Mouse (Mus musculus) fat pad, adult 2 months (tissue): ENCODE measurements around the gene Exoc4.
A peak's percentile ranks its signal among the peaks of the same experiment; 100 is the strongest.

Experiments used
- DNase-seq: peaks from one replicate; pipeline ENCODE4 v3.0.0-alpha.2; 2011; ENCODE audit warnings: low read depth, low spot score; ENCODE audit errors: extremely low read depth

The Exoc4 gene

DNA sequence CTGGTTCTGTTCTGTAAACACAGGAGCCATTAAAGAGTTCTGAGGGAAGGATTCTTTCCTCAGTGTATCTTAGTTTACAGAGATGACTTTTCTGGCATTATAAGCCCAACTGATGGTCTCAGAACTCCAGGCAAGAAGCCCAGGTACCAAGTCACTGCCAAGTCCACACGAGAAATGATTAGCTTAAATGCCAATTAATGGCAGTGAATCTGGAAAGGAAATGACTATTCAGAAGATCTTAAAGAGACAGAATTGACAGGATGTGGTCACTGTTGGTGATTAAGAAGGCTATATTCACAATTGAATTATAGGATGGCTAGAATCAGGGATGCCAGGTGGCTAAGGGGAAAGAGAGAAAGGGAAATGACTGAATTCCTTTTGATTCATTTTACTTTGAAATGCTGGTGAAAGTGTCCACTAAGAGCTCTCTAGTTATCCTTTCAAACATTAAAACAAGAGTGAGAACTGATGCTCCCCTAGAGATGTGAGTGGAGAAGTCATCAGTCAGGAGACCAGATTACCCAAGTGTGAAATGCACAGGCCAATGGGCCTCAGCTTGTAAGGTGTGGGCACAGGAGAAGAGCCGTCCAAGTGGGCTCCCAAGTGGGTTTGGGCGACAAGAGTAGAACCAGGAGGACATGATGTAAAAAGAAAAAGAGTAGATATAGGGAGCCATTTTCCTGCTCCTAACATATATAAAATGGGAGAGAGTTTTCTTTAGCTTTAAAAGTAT, 587.3 kb downstream of the Exoc4 start:
- no peak for DNase-seq

DNA sequence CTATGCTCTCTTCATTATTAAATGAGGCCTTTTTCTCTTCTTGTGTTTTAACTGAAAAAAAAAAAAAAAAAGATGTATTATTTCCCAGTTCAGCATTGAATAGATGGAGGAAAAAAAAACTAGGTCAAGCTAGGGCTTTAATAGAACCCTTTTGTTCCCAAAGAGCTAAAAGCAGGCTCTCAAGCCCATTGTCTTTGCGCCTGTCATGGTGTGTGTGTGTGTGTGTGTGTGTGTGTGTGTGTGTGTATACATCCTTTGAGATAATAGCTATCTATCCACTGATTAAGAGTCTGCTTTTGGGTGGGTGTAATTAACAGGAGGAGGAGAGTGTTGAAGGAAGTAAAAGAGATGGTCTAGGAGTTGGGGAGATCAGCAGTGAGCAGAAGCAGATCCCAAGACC, 594.0 kb downstream of the Exoc4 start:
- no peak for DNase-seq

DNA sequence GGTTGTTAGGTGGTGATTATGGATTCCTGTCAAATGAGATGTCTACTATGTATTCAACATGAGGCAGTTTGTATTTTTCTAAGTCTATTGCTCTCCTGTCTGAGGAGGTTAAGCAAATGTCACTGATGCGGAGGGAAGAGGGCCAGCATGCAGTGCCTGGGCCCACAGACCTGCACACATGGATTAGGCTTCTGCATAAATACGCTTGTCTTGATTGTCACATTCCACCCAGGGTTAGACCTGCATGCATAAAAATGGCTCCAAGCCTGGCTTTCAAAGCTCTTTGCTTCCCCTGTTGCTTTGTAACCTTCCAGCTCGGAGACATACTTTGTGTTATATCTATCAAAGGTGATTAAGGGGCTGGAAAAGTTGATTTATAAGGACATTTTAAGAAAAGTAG, 610.2 kb downstream of the Exoc4 start:
- no peak for DNase-seq

DNA sequence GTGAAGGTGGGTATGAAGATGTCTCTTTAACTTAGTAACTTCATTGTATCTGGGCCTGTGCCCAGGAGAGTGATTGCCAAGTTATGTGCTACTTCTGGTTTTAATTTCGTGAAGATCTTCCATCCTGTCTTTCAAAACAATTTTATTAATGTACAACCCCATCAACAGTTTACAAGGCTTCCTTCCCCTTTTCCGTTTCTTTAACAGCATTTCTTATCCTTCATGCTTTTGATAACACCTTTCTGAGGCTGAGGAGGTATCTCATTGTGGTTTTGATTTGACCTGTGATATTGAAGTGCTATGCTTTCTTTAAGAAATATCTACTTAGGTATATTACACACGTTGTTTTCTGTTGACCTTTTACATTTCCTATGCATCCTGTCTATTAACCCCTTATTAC, 616.9 kb downstream of the Exoc4 start:
- DNase-seq = no peak

DNA sequence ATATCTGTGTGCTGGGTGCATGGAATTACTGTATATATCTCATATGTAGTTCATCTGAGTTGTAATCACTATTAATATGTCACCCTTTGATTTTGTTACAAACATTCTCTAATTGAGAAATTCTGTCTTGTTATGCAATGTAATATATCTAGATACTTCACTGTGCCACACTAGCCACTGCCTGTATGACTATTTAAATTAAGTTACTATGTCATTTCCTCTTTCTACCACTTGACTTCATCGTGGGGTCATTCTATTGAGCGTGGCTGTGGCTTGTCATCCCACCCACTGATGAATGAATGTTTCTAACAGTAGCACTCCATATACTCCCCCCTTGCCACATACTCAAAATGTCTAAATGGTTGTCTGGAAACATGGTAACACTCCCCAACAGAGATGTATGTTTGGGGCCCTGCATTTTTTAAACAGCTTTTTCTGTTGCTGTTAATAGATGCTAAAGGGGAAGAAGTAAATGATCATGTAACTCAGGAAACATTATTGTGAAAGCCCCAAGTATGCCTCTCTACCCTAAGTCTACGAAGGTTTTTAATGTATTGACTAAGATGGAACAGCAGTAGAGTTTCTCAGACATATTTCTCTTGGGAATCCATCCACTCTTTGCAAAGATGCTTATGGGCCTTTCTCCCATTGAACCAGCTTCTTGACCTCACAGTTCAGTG, 618.2 kb downstream of the Exoc4 start:
- DNase-seq = no peak

DNA sequence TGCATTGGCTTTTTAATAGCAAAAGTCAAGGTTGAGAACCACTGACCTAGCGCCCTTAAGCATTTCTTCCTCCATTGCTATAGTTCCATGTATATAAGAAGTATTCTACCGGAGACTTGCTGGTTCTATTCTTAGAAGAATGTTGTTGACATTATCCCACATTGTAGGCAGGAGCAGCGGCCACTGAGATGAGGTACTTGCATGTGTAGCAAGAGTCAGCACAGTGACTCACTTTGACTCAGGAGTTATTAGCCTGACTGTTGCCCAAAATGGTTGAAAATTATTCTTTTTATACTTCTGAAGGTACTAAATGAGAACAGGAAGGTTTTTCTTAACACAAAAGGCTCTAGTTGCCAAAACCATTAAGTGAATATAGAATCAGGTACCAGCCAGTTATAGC, 620.4 kb downstream of the Exoc4 start:
- no peak for DNase-seq

DNA sequence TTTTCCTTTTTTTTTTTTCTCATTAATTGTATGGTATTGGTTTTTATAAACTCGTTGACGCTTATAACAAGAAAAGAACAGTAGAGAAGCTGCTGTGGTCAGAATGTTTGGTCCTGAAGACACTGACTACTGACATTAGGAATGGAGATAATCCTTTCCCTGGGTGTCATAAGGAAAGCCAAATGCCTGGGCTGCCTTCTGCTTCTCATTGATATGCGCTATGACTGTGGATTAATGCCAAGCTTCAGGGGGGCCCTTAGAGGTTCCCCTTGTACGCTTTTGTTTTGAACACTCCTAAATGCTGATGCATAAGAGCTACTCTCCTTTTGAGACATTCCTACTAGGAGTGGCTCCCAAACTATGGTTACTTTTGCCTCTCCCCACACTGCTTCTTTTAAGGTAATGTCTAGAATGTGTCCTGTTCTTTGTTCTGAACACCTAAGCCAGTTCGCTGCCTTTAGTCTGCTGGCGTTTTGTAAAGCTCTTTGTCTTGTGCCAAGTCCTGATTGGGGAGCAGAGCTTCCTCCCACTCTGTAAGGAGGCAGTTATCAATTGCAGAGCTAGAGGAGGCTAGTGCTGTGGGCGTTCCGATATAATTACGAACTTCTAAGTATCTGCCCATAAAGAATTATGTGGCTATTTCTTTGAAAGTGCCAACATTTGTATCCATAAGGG, 621.7 kb downstream of the Exoc4 start:
- DNase-seq = peak; percentile 31

DNA sequence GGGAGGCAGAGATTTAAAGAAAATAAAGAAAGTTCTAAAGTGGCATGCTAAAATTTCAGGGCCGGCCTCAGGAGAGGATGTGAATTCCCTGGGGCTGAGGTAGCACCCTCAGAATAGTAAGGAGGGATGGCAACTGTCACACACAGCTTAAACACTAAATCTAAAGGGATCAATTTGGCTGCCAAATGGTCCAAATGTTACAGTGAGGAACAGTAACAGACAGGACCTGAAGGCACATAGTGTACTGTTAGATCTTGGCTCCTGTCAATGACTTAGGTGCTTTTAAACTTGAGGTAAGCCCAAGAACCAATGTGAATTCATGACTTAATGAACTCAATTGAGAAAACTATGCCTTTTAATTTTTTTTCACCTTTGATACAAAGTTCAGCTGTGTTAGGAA, 622.4 kb downstream of the Exoc4 start:
- peak; percentile 63 for DNase-seq

DNA sequence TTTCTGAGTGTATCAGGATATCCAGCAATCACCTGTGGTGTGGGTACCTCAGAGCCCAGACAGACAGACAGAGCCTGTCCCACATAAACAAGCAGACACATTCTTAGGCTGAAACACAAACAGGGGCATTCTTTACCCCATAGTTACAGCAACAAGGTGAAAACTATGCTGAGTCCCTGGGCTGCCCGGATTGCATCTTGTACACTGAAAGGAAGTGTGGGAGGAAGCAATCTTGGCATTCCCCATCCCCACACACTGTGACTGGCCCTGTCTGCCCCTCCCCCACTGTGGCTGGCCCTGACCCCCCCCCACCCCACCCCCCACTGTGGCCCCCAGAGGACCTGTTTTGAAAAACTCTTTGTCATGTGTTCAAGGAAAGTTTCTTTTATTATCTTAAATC, 623.3 kb downstream of the Exoc4 start:
- no peak for DNase-seq

DNA sequence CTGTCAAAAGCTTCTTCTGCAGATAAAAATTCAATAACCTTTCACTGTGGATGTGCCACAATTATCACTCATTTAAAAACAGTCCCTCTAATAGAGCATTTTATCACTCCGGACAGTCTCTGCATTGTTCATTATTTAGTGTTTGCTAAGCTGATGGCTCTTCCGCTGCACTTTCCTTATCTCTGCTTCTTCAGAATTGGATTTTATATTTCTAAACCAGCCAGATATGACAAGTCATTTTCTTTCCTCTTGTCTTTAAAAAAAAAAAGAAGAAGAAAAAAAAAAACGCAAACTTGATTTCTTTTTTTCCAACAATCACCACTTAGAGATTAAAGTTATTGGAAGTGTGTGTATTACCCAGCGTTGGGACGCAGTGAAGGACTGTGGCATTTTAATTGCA, 624.1 kb downstream of the Exoc4 start:
- DNase-seq = no peak

DNA sequence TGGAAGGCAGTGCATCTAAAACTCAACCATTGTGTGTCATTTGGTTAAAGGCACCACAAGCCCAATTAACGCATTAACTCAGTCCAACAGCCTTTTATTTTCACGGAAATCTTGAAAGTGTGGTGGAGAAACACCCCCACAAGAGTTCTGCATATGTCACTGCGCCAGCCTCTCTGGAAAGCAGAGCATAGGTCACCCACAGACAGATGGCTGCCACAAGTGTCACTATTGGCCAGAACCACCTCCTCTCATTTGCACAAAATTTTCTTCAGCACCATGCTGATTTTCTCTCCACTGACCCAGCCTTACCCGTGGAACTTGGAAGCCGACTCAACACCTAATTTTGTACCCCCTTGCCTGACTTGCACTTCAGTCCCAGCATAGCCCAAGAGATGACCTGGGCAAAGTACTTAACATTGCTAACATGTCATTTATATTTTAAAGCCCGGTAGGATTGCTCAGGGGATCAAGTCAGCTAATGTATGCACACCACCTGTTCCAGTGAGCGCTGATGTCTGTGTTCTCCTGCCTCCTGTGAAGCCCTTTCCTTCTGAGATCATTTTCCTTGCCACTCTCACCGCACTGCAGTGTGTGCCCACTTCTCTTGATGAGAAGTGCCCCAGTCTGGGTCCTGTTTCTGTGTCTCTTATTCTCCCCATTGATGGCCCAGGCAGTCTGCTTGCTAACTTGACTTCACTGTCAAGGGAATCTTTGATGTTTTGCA, 625.6 kb downstream of the Exoc4 start:
- DNase-seq = no peak

DNA sequence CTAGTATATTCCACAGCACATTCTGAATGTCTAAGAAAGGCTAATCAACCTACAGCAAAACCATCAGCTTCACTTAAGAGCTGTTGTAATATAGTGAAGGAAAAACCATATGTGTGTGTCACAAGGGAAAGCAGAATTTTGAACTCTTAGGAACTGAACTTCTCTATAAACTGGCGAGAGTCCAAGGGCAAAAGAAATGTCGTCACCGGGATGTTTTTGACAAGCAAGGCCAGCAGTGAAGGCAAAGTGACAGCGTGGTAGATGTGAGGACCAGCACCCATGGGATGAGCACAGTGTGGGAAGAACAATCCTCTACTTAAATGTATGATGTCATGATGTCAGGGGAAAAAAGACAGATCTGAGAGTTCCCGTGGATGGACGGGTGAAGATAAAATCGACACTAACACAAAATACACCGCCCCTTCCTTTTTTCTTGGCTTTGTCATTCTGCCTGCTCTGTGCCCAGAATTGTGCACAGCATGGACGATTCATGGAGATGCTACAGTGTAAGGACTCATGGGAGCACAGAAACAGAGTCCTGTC, 635.3 kb downstream of the Exoc4 start:
- no peak for DNase-seq

DNA sequence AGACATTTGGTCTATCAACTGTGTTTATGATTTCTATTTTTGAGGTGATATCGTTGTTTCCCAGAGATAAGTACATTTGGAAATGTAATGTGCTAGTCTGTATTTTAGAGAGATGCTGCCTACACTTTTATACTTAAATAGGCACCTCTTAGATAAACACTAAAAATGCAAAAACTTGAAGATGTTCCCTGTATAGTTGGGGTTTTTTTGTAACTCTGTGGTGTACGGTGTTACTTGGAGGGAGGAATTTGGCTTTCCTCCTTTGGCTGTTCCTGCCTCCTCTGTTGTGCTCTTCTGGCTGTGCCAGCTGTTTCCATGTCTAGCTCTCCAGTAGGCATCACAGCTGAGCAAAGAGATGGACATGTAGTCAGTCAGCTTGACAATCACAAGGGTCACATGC, 638.1 kb downstream of the Exoc4 start:
- DNase-seq = no peak

DNA sequence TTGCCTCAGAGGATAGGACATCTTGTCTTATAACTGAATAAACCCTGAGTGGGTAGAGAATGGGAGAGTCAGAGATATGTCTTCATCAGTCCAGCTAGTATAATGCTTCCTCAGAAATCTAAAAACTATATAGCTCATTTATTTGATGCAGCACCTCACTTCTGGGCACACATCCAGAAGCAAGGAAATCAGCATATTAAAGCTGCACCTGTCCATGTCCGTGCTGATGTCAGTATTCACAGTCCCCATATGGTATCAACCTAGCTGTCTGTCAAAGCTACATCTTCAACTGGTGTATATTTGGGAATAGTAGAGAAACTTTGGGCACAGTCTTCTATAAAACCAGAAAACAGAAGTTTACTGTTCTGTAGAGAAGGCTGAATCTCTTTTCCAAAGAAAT, 642.0 kb downstream of the Exoc4 start:
- DNase-seq = no peak

DNA sequence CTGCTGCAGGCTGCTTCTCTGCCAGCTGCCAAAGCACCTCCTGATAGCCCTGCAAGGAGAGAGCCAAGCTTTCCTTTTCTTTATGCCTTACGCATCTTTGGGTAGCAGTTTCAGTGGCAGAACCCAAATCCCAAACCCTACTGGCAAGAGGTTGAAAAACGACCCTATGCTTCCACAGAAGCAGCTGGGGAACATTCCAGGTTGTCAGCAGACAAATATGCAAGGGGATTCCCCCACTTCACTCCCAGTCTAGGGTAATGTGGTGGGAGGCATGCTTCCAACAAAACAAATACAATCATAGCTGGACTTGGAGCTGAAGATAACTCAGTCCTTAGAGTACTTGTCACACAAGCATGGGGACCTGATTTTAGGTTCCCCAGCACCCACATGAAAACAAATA, 643.3 kb downstream of the Exoc4 start:
- DNase-seq = no peak

DNA sequence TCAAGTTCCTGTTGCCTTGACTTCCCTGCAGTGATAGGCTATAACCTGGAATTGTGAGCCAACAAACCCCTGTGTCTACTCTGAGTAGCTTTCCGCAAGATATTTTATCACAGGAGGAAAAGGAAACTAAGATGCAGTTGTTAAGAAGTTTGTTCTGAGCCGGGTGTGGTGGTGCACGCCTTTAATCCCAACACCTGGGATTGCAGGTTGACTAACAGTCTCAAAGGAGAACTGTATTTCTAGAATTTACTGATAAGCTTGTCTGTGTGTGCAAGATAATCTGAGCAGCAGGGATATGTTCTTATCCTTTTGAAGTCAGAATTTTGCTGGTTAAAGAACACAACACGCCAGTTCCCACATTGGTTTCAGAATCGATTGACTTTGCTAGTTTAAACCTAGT, 651.1 kb downstream of the Exoc4 start:
- no peak for DNase-seq

DNA sequence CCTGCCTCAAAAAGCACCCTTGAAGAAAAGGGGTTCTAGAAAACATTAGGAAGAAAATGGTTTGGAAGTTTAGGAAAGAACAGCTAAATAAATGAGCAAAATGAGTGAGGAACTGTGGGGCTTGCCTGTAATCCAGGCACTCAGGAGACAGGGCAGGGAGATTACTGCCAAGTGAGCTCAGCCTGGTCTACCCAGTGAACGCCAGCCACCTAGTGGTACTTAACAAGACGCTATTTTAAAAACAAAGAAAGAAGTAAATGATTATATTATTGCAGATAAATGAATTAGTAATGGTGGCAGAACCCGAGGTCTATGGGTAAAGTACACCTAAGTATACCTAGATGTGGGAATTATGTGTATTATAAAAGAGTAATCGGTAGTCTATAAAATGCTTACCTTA, 651.7 kb downstream of the Exoc4 start:
- no peak for DNase-seq

DNA sequence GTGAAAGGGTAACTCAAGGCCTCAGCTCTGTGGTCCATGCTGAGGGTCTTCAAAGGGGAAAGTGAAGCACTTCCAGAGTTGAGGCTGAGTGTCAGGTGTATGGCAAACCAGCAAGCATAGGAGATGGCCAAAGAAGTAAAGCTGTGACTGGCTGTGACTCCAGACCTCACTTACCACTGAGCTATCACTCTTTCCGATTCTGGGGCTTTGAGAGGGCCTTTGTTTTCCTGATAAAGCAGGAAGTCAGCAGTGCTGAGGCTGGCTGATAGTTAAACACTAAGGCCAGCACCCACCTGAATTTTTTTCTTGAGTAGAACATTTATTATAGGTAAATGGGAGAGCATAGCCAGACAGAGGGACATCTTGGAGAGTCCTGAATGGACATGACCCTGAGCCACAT, 656.2 kb downstream of the Exoc4 start:
- DNase-seq = no peak

DNA sequence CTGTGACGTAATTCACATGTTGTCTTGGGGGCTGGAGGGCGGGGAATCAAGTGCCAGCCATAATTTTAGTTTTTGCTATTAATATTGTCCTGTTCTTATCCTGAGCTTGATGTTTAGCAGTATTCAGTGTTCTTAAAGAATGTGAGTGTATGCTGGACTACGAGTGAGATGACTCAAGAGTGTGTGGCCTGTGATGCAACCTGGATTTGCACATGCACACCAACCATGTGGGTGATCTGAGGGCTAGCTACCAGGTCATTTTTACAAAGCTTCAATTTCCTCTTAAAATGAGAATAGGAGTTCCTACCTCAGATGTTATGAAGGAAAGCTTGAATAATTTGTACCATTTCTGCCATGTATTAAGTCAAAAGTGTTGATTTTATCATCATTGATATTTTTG, 661.8 kb downstream of the Exoc4 start:
- no peak for DNase-seq

DNA sequence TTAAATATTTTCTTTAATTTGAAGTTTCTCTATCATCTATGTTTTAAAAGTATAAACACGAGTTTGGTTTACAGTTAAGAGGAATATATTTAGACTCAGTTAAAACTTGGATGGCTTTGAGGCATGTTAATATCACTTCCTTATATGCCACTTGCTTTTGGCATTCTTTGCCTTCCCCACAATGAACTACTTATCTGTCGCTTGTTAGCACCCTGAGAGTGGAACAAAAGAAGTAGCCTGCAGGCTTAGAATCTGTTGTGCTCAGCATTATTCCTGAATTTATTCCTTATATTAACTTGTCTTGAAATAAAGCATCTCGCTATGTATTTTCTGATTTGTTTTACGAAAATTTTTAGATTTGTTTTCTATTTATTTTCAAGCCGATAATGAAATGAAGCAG, 664.2 kb downstream of the Exoc4 start:
- no peak for DNase-seq

DNA sequence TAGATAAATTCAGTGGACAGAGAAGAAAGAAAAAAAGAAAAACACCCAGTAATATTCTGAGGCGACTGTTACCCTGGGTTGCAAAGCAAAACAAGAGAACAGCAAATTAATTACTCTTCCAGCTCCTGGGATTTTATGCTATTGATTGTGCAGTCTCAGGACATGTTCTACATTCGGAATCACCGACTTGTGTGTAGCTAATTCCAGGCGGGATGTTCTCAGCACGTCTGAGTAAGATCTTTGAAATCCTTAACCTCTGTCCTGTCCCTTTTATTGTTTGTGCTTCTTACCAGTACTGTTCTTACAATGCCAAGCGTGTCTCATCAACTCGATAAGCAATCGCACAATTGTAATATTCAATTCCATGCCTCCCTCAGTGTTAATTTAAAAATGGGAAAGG, 664.6 kb downstream of the Exoc4 start:
- no peak for DNase-seq
